Mouse (Mus musculus) c-Kit-positive CD71-positive TER-119-negative erythroid progenitor cells, embryonic 14.5 days (primary cell): ENCODE results near the gene Rlbp1.

Experiments used
- DNase-seq: peaks from one replicate; pipeline ENCODE4 v3.0.0-alpha.2; 2013; ENCODE audit warnings: low read depth

Rlbp1 gene

GRCm38 (mm10) chr7:79386422-79387133, at the start of gene Rlbp1:
Rlbp1 (minus strand) TSS chr7:79387048.
- no peak for DNase-seq

- no peak for DNase-seq
Observed at GRCm38 (mm10) chr7:79428243-79428642, 41.4 kb upstream of the Rlbp1 start.

- DNase-seq = no peak
Observed at GRCm38 (mm10) chr7:79425804-79426203, 39.0 kb upstream of the Rlbp1 start.

- DNase-seq = no peak
Observed at GRCm38 (mm10) chr7:79422876-79423275, 36.0 kb upstream of the Rlbp1 start.

GRCm38 (mm10) chr7:79419950-79420349, 33.1 kb upstream of the Rlbp1 start:
- no peak for DNase-seq

GRCm38 (mm10) chr7:79414449-79415375, 27.9 kb upstream of the Rlbp1 start:
- no peak for DNase-seq

- no peak for DNase-seq
Observed at GRCm38 (mm10) chr7:79400296-79400695, 13.4 kb upstream of the Rlbp1 start.

GRCm38 (mm10) chr7:79398971-79399370, 12.1 kb upstream of the Rlbp1 start:
- no peak for DNase-seq

- DNase-seq = no peak
Observed at GRCm38 (mm10) chr7:79398426-79398825, 11.6 kb upstream of the Rlbp1 start.

- no peak for DNase-seq
Observed at GRCm38 (mm10) chr7:79397446-79397963, 10.7 kb upstream of the Rlbp1 start.

GRCm38 (mm10) chr7:79395186-79395585, 8.3 kb upstream of the Rlbp1 start:
- no peak for DNase-seq

GRCm38 (mm10) chr7:79394666-79395065, 7.8 kb upstream of the Rlbp1 start:
- DNase-seq = no peak

- DNase-seq = no peak
Observed at GRCm38 (mm10) chr7:79393924-79394323, 7.1 kb upstream of the Rlbp1 start.

- peak; percentile 72 for DNase-seq
Observed at GRCm38 (mm10) chr7:79392860-79393513, 6.1 kb upstream of the Rlbp1 start.

GRCm38 (mm10) chr7:79391883-79392649, 5.2 kb upstream of the Rlbp1 start, which contains the start of gene Fanci:
Fanci (plus strand) TSS chr7:79391929.
- DNase-seq = peak; percentile 91

- DNase-seq = no peak
Observed at GRCm38 (mm10) chr7:79391471-79391870, 4.6 kb upstream of the Rlbp1 start.

GRCm38 (mm10) chr7:79390141-79390708, 3.4 kb upstream of the Rlbp1 start:
- no peak for DNase-seq

GRCm38 (mm10) chr7:79388671-79389206, 1.9 kb upstream of the Rlbp1 start:
- DNase-seq = no peak

GRCm38 (mm10) chr7:79387991-79388390, 1.1 kb upstream of the Rlbp1 start:
- DNase-seq = no peak

GRCm38 (mm10) chr7:79387140-79387539, 292 bp upstream of the Rlbp1 start:
- DNase-seq = no peak
